Mouse (Mus musculus): ENCODE measurements around the gene Cblc.

Gene Cblc

DNA sequence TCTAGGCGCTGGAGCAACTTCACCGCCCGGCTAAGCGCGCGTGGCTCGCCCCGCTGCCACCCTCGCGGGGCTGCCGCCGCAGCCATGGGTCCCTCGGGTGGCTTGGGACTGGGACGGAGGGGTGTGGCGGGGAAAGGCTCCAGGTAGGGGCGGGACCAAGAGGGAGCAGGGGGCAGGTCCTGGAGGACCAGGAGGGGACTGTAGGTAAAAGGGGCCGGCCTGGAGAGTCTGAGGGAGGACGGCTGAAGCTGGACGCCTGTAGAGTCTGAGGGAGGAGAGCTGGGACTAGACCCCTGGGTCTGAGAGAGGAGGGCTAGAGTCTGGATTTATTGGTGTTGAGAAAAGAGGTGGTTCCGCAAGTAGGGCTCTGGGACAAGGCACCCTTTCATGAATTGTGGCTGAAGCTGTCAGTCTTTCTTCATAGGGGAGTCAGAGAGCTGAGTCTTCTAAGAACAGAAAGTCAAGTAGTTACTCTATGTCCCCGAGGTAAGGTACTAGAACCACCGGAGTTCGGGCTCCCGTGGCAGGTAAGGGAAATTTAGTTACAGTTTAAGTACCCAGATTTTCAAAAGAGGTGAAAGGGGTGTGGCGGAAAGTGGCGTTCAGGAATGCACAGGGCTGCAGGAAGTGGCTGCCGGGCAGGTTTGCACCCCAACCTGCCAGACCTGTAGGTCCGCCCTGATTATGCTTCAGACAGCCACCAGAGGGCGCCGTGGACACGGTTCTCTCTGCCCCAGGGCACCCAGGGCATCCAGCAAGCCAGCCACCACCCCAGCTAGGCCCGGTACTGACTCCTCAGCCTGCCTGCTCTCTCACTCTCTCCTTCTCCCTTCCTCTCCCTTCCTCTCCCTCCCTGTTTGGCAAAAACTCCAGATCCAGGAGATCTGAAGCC, at the start of gene Cblc:
Gene Cblc, minus strand, starts transcription at position 113 of the 892 bp plus-strand sequence.
- DNase-seq (ENCODE audit: low read depth): peak; percentile 87

DNA sequence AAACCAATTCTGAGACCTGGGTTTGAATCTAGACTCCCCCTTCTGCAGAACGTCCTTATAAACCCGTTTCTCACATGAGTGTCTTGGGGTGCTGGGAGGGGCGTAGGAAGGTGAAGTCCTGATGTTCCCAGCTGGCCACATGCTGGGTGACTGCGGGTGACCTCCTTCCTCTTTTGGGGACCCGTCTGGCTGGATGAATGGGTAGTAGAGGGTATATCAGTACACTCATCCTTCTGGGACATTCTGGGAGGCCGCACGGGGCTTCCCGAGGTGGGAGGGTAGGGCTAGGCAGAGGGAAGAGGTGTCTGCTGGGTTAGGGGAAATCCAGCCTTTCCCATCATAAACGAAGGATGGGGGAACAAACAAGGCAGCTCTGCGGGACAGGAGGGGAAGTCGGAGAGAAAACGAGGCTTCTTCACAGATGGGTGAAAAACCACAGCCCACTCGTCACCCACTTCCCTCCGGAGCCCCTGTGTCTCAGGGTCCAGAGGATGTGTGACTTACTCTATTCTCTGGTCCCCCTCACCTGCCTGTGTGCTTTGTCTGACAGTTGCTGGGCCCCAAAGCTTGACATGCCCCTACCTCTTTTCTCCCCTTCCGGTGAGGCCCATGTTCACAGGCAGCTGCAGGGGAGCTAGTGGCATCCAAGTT, 48.0 kb upstream of the Cblc start:
- DNase-seq (ENCODE audit: low read depth): no peak

DNA sequence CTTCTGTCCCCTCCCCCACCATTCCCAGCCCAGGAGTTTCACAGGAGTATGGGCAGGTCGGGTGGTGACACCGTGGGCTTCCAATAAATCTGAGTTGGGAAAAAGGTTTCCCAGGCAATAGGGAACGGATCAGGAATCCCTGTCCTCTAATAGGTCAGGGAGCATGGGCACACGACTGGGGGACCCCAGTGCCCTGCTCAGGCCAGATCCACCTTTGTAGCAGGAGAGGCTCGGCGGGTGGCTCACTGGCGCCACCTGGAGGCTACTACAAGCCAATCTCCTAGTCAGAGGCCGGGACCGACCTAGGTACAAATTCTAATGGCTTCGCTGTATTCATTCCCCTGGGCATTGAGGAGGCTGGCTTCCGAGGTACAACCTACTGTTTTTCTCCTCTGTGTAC, 47.0 kb upstream of the Cblc start:
- peak; percentile 74 for DNase-seq (ENCODE audit: low read depth)

DNA sequence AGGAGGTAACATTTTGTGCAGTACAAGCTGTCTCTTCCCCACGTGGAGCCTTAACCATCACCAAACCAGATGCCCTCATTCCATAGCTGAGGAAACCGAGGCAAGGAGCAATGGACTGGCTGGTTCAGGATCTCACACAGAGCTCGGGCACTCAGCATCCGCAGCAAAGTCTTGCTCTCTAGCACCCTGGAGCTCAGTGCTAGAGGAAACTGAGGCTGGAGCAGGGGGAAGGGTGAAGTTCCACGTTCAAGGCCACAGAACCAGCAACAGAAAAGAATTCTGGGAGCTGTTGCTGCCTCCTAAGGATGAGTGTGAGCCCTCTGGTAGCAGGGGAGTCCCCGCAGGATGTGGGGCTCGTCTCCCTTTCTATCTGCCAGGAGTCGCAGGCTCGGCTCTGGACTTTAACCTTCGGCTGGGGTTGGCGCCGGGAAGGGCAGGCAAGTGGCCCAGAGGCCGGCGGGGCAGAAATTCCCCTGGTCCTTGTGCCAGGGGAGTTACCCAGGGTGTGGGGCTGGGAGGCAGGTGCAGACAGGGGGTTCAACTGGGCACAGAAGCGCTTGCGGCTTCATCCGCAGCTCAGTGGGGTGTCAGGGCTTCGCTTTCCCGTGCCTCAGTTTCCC, 46.4 kb upstream of the Cblc start:
- DNase-seq (ENCODE audit: low read depth): no peak

DNA sequence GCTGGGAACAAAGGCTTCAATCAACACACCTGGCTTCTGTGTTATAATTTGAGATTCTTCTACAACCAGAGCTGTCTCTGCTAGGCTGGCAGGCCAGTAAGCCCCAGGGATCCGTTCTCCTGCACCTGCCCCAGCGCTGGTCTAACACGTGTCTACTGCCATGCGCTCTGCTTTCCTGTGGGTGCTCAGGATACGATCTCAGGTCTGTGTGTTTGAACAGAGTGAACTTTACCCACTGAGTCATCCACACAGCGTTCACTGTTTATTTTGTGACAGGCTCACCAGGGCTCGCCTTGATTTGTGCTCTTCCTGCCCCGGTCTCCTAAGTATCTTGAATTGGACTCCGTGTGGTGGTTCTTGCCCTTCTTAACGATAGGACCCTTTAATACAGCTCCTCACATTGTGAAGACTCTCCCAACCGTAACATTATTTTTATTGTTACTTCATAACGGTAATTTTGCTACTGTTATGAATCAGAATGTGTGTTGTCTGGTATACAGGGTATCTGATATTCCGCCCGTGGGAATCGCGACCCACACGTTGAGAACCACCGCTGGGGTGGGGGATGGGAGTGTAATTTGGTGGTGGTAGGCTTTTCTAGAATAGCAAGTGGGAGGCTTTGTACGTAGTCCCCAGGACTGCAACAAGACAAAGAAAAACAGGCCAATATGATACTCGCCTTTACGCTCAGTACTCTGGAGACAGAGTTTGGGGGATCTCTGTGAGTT, 45.2 kb upstream of the Cblc start:
- DNase-seq (ENCODE audit: low read depth): no peak

DNA sequence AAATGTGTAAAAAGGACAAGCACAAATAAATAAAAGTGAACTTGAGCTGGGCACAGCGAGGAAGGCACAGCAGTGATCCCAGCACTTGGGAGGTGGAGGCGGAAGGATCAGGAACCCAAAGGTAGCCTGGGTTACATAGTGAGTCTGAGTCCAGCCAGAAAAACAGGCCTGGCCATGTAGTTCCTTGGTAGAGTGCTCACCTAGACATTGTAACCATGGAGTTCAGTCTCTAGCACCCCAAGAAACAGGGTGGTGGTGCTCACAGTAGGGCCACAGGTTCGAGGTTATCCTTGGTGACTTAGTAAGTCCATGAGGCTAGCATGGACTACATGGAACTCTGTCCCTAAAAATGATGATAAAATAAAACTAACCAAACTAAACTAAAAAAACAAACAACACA, 44.3 kb upstream of the Cblc start:
- no peak for DNase-seq (ENCODE audit: low read depth)

DNA sequence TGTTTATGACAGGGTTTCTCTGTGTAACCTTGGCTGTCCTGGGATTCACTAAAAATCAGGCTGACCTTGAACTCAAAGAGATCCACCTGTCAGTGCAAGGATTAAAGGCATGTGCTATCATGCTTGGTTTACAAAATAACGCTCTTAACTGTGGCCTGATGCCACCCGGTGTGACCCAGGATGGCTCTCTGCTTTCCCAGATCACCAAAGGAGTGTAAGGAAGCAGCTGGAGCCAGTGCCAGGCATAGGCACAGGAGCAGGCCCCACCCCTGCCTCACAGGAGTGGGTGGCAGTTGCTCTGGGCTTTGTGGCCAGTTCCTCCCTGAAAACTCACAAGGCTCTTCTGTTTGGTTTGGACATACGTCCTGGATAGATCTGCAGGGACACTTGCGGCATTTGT, 43.8 kb upstream of the Cblc start:
- DNase-seq (ENCODE audit: low read depth): no peak

DNA sequence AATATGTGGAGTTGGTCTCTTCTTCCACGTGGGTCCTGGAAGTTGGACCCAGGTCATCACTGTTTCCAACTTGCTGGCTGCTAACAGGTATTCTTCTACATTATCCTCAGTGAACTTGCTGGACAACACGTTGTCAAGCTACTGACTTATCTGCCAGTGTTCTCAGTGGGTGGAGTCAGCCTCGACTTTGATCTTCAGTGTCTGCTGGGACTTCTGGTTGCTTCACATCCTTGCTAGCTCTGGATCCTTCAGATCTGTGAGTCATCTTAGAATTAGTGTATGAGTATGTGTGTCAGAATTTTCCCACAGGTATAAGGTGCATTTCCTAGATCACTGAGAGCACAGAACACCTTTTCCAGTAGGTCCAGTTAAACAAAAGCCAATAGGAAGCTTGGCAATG, 40.2 kb upstream of the Cblc start:
- no peak for DNase-seq (ENCODE audit: low read depth)

DNA sequence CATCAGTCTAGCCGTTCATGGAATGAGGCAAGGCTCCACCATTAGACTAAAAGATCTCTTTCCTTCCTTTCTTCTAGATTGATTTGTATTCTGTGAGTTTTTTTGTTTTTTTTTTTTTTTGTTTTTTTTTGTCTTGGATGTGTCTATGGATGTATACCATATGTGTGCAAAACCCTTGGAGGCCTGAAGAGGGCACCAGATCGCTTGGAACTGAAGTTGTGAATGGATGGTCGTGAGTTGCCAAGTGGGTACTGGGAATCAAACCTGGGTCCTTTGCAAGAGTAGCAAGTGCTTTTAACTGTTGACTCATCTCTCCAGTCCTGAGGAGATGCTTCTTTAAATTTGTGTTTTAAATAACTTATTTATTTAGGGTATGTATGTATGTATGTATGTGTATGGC, 37.4 kb upstream of the Cblc start:
- peak; percentile 50 for DNase-seq (ENCODE audit: low read depth)

DNA sequence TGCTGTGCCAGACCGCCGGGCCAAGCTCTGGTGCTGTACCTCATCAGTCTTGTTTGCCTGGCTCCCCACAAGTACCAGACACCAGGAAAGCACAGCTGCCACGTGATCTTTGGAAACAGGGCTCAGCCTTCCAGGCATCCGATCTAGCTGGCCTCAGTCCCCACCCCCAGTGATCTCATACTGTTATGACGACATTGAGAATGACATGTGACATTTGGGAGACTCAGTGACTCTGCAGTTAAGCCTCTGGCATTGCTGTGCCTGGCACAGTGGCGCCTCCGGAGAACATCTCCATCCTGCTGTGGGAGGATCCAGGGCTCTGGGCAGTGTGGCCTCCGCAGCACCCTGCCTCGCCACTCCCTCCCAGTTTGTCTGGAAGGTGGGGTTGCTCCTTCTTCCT, 35.2 kb upstream of the Cblc start:
- DNase-seq (ENCODE audit: low read depth): peak; percentile 67

DNA sequence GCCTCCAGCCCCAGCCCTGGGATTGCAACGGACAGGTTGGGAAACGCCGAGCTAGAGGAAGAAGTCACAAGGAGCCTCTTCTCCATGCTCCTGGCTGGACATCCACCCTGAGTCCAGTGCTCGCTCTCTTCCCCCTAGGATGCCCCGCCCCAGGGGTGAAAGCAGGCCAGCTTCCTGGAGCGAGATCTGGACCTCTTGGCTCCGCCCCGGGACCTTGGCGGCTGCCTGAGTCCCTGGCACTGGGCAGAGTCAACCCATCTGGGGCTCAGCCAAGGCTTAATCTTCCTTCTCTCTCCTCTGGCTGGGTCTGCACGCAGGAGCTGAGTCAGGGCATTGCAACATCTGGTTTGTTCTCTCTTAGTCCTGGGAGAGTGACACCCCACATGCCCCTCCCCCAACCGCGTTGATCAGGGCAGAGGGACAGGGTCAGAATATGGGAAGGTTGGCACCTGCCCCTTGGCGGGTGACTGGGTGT, 34.1 kb upstream of the Cblc start:
- DNase-seq (ENCODE audit: low read depth): peak; percentile 99

DNA sequence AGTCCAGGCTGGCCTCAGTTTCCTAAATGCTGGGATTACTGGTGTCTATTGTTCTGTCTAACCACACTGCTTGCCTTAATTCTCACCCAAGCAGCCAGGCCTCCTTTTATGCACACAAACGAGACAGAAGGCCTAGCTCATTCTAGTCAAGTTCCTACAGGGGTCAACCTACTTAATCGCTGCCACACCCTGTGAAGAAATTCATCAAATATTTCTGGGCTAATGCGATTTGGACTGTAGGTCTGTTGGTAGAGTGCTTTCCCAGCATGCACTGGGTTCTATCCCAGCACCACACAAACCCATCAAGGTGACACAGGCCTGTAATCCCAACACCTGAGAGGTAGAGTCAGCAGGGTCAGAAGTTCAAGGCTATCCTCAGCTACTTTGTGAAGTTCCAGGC, 33.1 kb upstream of the Cblc start:
- DNase-seq (ENCODE audit: low read depth): no peak

DNA sequence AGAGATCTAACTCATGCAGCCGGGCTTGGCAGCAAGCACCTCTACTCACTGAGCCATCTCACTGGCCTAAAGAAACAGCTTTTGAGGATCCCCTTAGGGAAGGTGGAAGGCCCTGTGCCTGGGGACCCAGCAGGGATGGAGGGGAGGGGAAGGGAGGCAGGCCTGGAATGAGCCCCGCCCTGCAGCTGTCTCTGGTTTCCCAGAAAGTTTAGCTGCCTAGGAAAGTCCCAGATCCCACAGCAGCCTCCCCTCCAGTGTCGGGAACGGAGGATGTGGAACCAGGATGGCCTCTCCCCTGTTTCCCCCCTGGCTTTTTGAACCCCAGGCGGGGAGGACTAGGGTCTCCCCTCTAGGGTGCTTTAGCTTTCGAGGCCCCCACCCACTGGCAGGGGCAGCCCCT, 30.1 kb upstream of the Cblc start:
- peak; percentile 84 for DNase-seq (ENCODE audit: low read depth)

DNA sequence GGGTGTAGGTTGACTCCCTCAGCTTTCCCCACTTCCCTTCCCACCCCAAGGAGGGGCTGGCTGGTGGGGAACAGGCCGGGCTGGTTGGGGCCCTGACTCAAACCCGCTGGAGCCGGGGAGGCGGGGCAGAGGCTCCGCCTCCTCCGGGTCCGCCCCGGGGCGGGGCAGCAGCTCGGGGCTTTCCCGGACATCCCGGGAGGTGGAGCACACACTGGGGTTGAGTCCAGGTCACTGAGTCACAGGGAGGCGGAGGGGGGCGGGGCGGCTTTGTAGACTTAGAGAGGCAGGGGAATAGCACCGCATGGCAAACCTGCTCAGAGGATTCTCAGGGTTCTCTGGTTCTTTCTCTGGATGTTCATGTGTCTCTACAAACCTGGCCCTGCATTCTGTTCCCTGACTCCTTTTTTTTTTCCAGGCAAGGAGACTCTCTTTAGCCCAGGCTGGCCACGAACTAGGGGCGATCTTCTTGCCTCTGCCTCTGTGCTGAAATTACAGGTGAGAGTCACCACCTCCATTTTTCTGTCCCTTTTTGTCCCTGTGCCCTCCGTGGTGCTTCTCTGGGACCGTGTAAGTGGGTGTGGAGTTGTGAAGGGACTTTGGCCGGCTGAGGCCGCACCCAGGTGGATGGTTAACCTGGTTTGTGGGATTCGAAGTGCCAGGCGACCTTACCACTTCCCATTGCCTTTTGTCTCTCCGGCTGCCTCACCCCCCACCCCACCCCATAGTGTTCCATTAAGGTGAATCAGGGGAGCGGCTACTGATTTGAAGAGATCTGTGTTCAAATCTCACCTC, 27.8 kb upstream of the Cblc start:
- peak; percentile 99 for DNase-seq (ENCODE audit: low read depth)

DNA sequence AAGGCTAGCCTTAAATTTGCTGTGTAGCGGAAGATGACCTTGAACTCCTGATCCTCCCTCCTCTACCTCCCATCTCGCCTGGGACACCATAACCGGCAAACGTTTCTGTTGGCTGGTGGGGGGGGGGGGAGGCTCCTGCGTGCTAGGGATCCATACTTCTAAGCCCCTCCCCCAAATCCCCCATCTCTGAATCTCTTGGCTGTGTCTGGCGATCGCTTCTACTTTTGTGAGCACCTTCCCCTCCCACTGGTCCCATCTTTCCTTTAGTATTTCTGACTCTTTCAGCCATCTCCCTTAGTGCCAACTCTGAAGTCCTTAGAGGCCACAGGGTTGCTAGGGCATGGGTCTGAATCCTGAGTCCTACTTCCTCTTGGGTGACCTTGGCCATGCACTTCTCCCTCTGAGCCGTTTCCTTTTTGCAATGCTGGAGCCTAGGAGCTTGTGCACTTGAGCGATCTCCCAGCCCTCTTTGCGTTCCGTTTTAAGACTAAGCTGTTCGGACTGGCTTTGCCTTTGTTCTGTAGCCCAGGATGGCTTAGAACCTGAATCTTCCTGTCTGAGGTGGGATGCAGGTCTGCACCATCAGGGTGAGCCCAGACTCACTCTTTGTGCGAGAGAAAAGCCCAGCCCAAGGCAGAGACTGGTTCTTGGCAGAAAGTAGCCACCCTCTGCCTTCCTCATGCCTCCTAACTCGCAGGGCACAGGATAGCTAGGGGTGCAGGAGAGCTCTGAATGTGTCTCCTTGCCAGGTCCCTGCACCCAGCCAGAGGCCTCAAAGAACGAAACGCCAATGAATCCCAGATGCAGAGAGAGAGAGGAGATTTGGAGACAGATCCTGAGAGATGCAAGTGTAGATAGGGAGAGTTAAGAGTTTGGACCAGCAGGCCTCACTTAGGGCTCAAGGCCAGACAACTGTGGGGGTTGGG, 26.9 kb upstream of the Cblc start:
- DNase-seq (ENCODE audit: low read depth): peak; percentile 62

DNA sequence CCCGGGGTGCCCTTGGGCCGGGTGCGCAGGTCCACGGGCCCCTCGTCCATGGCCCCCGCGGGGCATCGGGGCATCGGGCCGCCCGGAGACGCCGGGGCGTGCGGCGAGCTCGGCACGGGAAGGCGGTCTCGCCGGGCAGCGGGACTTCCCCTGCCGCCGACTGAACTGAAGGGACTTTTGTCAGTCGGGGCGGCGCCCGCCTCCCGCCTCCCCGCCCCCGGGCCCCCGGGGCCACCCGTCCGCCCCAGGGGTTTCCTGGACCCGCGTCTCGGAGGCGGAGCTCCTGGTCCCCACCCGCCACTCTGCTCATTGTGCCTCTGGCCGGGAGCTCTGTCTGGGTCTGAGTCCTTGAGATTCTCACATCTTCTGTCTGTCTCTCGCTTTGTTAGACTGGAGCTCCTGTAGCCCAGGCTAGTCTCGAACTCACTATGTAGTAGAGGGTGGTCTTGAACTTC, 26.0 kb upstream of the Cblc start, which contains the start of gene Bcl3:
Gene Bcl3, minus strand, starts transcription at position 167 of the 455 bp plus-strand sequence.
- DNase-seq (ENCODE audit: low read depth): peak; percentile 74

DNA sequence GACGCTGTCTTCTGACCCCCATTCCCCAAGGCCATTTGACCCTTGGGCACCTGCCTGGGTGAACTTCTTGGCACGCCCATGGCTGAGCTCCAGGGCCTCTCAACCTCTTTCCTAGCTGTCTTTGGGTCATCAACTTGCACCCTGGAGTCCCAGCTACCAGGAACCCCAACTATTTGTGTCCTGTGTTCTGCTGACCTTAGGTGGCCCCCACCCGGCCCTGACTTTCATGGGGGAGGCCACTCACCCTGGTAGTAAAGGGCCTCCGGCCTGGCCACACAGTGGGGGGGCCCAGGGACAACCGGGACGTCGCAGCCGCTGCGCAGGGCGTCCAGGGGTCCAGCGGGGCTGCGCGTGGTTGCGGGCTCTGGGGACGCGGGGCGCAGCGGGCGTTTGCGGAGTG, 25.6 kb upstream of the Cblc start:
- no peak for DNase-seq (ENCODE audit: low read depth)

DNA sequence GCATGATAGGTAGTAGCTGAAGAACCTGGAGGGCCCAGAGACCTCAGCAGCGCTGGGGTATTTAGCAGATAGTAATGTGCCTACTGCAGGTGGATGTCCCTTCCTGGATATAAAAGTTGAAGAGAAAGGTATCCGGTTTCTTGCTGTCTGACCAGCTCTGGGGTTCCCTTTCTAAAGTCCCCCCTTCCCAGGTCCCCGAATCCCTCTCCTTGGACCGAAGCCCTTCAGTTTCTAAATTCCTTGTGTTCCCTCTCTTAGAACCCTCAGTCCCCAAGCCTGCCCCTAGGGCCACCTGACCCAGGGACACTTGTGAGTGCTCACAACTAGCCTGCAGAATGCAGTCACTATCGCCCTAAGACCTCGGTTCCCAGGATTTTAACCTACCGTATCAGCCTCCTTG, 25.0 kb upstream of the Cblc start:
- no peak for DNase-seq (ENCODE audit: low read depth)

DNA sequence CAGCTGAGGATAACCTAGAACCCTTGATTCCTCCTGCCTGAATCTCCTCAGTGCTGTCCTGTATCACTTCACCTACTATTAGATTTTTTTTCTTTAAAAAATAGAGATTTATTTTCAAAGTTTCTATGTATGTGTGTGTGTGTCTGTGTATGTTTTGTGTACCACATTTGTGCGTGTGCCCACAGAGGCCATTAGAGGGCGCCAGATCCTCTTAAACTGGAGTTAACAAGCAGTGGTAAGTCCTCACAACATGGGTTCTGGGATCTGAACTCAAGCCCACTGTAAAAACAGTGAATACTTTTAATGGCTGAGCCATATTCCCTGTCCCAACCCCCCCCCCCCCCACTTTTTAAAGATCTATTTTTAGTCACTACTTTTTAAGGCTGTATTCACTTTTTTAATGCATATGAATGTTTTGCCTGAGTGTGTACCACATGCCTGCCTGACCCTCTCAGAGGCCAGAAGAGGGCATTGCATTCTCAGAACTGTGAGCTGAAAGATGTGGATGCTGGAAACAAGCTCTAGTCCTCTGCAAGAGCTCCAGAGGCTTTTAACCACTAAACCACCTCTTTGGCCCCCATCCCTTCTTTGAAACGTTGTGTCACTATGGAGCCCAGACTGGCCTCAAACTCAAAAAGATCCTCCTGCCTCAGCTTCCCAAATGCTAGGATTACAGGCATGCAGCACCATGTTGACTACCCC, 23.9 kb upstream of the Cblc start:
- DNase-seq (ENCODE audit: low read depth): peak; percentile 67

DNA sequence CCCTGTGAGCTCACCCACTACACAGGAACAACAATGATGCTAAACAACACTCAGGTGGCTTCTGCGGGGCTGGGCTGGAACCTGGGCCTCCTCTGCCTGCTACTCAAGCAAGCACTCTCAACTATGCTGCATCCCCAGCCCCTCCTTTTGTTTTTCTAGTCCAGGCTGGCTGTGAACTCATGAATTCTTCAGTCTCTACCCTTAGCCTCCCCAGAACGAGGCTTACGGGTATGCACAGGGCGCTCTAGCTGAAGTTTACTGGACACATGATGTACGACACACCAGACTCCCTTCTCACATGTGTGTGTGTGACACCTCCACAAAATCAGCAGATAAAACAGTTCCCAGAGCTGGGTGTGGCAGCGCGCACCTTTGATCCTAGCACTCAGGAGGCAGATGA, 22.3 kb upstream of the Cblc start:
- no peak for DNase-seq (ENCODE audit: low read depth)
